Mouse (Mus musculus) CH12.LX (cell line): ENCODE measurements around the gene Evpl. TPM values are rescaled to one million over a fixed set of nuclear protein-coding genes. Genes with fewer than 3 reads are reported as not detected.

Source experiments
- DNase-seq: peaks from one replicate; pipeline ENCODE4 v3.0.0-alpha.2; 2013; ENCODE audit errors: extremely low read depth
- H3K27ac ChIP-seq: 2 replicates; pipeline ENCODE4 v1.5.1; 2012; ENCODE audit warnings: low read depth, mild to moderate bottlenecking, control low read depth, moderate library complexity; ENCODE audit not compliant: insufficient read depth
- H3K27me3 ChIP-seq: replicated peaks from 2 replicates; pipeline ENCODE3; 2012; ENCODE audit warnings: inconsistent platforms
- H3K36me3 ChIP-seq, 2 experiments: replicated peaks in 1 of 2; 2 replicates each; pipeline versions ENCODE3 to v1.6.1; 2012; ENCODE audit warnings: inconsistent platforms in 1 of 2, low read length in 1 of 2, mild to moderate bottlenecking in 1 of 2, mixed read lengths in 1 of 2, moderate library complexity in 1 of 2; ENCODE audit not compliant: control insufficient read depth in 1 of 2, insufficient read depth in 1 of 2
- H3K4me1 ChIP-seq, 2 experiments: 2 replicates each; pipeline ENCODE4 v1.6.1; 2012; ENCODE audit warnings: inconsistent platforms in 1 of 2, moderate library complexity in 1 of 2; ENCODE audit not compliant: insufficient read depth in 2 of 2, control insufficient read depth in 1 of 2
- H3K4me2 ChIP-seq: 2 replicates; pipeline ENCODE4 v1.6.1; 2012; ENCODE audit warnings: low read depth, mild to moderate bottlenecking, control low read depth; ENCODE audit not compliant: poor library complexity, insufficient read depth, severe bottlenecking
- H3K4me3 ChIP-seq, 3 experiments: fragments of 150-350 bp in 1 of 3; sonication (generic) in 1 of 3; replicated peaks in 1 of 3; 2 replicates each; pipeline versions ENCODE3 to v1.5.1; 2011 to 2012; ENCODE audit warnings: low read depth in 2 of 3, low read length in 2 of 3, mild to moderate bottlenecking in 2 of 3, moderate library complexity in 2 of 3, control low read depth in 1 of 3, improper control_type of control experiment in 1 of 3, inconsistent platforms in 1 of 3, mixed read lengths in 1 of 3; ENCODE audit not compliant: poor library complexity in 1 of 3
- H3K79me2 ChIP-seq: replicated peaks from 2 replicates; pipeline ENCODE4 v1.6.1; 2012; ENCODE audit warnings: mild to moderate bottlenecking, moderate library complexity; ENCODE audit not compliant: control insufficient read depth, poor library complexity, insufficient read depth, severe bottlenecking; ENCODE audit errors: extremely low read depth
- H3K9ac ChIP-seq: 2 replicates; pipeline ENCODE4 v1.6.1; 2012; ENCODE audit warnings: low read depth, mild to moderate bottlenecking, control low read depth, moderate library complexity; ENCODE audit not compliant: insufficient read depth
- H3K9me3 ChIP-seq: replicated peaks from 2 replicates; pipeline ENCODE3; 2012; ENCODE audit warnings: low read length, inconsistent platforms, mixed read lengths
- BHLHE40 ChIP-seq: IDR thresholded peaks from 2 replicates; pipeline ENCODE4 v1.6.1; 2011; ENCODE audit warnings: mild to moderate bottlenecking, low read depth, low read length, improper control_type of control experiment
- CHD1 ChIP-seq: IDR thresholded peaks from 2 replicates; pipeline ENCODE4 v1.6.1; 2012; ENCODE audit warnings: low read depth, low read length, improper control_type of control experiment, inconsistent platforms
- CHD2 ChIP-seq: IDR thresholded peaks from 2 replicates; pipeline ENCODE4 v1.6.1; 2011; ENCODE audit warnings: low read length, improper control_type of control experiment
- CTCF ChIP-seq, 2 experiments: IDR thresholded peaks in 1 of 2; conservative IDR thresholded peaks in 1 of 2; 2 replicates each; pipeline ENCODE4 v1.5.1; 2011 to 2012; ENCODE audit warnings: low read depth in 2 of 2, low read length in 2 of 2, improper control_type of control experiment in 1 of 2, inconsistent platforms in 1 of 2, mild to moderate bottlenecking in 1 of 2, moderate library complexity in 1 of 2
- ETS1 ChIP-seq: conservative IDR thresholded peaks from 2 replicates; pipeline ENCODE4 v1.6.1; 2012; ENCODE audit warnings: low read depth, mild to moderate bottlenecking, inconsistent platforms, low read length, improper control_type of control experiment, moderate library complexity
- HCFC1 ChIP-seq: IDR thresholded peaks from 2 replicates; pipeline ENCODE4 v1.6.1; 2012; ENCODE audit warnings: low read depth, mild to moderate bottlenecking, inconsistent platforms, low read length, improper control_type of control experiment
- JUN ChIP-seq: IDR thresholded peaks from 2 replicates; pipeline ENCODE4 v1.6.1; 2011; ENCODE audit warnings: low read depth, mild to moderate bottlenecking, low read length, improper control_type of control experiment, moderate library complexity; ENCODE audit not compliant: insufficient read depth
- MAFK ChIP-seq: IDR thresholded peaks from 2 replicates; pipeline ENCODE4 v1.6.1; 2011; ENCODE audit warnings: low read length, improper control_type of control experiment; ENCODE audit not compliant: insufficient replicate concordance
- MEF2A ChIP-seq: IDR thresholded peaks from 2 replicates; pipeline ENCODE4 v1.6.1; 2014; ENCODE audit warnings: low read depth, mild to moderate bottlenecking, inconsistent platforms, low read length, improper control_type of control experiment, borderline replicate concordance
- NELFE ChIP-seq: IDR thresholded peaks from 2 replicates; pipeline ENCODE4 v1.6.1; 2011; ENCODE audit warnings: low read depth, low read length, improper control_type of control experiment
- NRF1 ChIP-seq: IDR thresholded peaks from 2 replicates; pipeline ENCODE4 v1.6.1; 2014; ENCODE audit warnings: low read depth, mild to moderate bottlenecking, inconsistent platforms, low read length, improper control_type of control experiment, moderate library complexity
- PAX5 ChIP-seq: IDR thresholded peaks from 2 replicates; pipeline ENCODE4 v1.6.1; 2012; ENCODE audit warnings: low read length, inconsistent platforms, mixed read lengths
- POLR2A ChIP-seq: IDR thresholded peaks from 2 replicates; pipeline ENCODE4 v1.6.1; 2011; ENCODE audit warnings: low read depth, mild to moderate bottlenecking, improper control_type of control experiment, low read length
- RAD21 ChIP-seq: IDR thresholded peaks from 2 replicates; pipeline ENCODE4 v1.6.1; 2011; ENCODE audit warnings: low read depth, mild to moderate bottlenecking, low read length, improper control_type of control experiment, moderate library complexity
- SMC3 ChIP-seq: IDR thresholded peaks from 2 replicates; pipeline ENCODE4 v1.6.1; 2011; ENCODE audit warnings: low read depth, low read length, improper control_type of control experiment
- TCF12 ChIP-seq: IDR thresholded peaks from 2 replicates; pipeline ENCODE4 v1.6.1; 2014; ENCODE audit warnings: low read depth, mild to moderate bottlenecking, inconsistent platforms, low read length, improper control_type of control experiment
- USF2 ChIP-seq: conservative IDR thresholded peaks from 2 replicates; pipeline ENCODE4 v1.6.1; 2011; ENCODE audit warnings: low read depth, low read length, improper control_type of control experiment
- ZC3H11A ChIP-seq: IDR thresholded peaks from 2 replicates; pipeline ENCODE4 v1.6.1; 2012; ENCODE audit warnings: low read depth, mild to moderate bottlenecking, inconsistent platforms, low read length, improper control_type of control experiment
- ZNF384 ChIP-seq: IDR thresholded peaks from 2 replicates; pipeline ENCODE4 v1.6.1; 2012; ENCODE audit warnings: low read depth, low read length, improper control_type of control experiment, inconsistent platforms
- dilution Hi-C: fragments of 300-500 bp; cut with MboI; formaldehyde crosslinking; loops from 2 replicates; pipeline ENCODE4 v1.14.3; 2020; ENCODE audit warnings: low sequenced_read_pairs; ENCODE audit not compliant: extremely low pct_unique_long_range_greater_than_20kb, extremely low pct_ligation_motif_present
- in situ Hi-C: fragments of 300-500 bp; cut with MboI; formaldehyde crosslinking; loops from 3 replicates; pipeline ENCODE4 v1.14.3; 2019; ENCODE audit warnings: low sequenced_read_pairs, low pct_ligation_motif_present, low pct_unique_long_range_greater_than_20kb, mixed read lengths
- polyA plus RNA-seq: library from polyadenylated mRNA; unstranded; fragments of >175 nt; gene quantifications from 2 replicates; pipeline ENCODE4 v1.2.1, GENCODE M21; 2012; ENCODE audit warnings: low read depth; ENCODE audit not compliant: insufficient read length
- total RNA-seq, 2 experiments: library from RNA; depleted of rRNA; stranded (reverse); fragments of 300-350 nt in 1 of 2; fragments of >200 nt in 1 of 2; gene quantifications; 2 replicates each; pipeline ENCODE4 v1.2.3; 2012 to 2014

The Evpl gene
- total and polyA plus RNA-seq, 3 experiments: 0.21 to 0.23 TPM; not detected in 1

DNA sequence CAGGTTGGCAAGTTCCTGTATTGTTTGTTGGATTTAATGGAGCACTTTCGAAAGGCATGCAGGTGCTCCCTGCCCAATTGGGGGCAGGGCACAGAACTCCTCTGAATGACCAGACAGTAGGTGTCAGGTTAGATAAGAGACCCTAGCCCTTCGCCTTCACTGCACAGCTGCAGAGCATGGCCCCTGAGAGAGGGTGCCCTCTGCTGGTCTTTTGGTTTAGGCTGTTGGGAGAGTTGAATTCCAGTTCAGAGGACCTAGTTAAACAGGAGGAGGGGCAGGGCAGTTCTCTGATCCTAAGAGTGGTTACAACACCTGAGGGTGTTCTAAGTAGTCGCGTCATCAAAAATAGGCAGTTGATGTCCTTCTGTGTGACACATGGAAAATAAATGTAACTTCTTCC, 18.0 kb downstream of the Evpl start:
- Histone ChIP-seq H3K4me3 (no peak overlapping the region), H3K36me3 (peaks cover 0 to 23% of the 10 kb centered on the region in 2 experiments), H3K27ac (no peak overlapping the region), H3K9ac (no peak overlapping the region), H3K9me3 (peaks cover 34% of the 10 kb centered on the region), H3K27me3 (no peaks in the 10 kb centered on the region), H3K4me2 (no peak overlapping the region), H3K79me2 (no peaks in the 10 kb centered on the region), H3K4me1 (peaks cover 21 to 40% of the 10 kb centered on the region in 2 experiments)
- TF ChIP-seq NRF1: no peak
- peak; percentile 87 for TF ChIP-seq SMC3
- peak; percentile 66 to 90 for TF ChIP-seq CTCF (conservative IDR thresholded peaks at IDR 0.05 in 1 of 2, IDR thresholded peaks at IDR 0.05 in 1 of 2; ENCODE audit: low read depth in 2 of 2, low read length in 2 of 2)
- peak; percentile 79 for TF ChIP-seq RAD21
- in situ Hi-C loops (loop anchor here (5.0 kb wide), 2 partner anchors 52 to 237 kb away; partner anchors contain the start of gene Srp68), dilution Hi-C loops (no loop called here)
- DNase-seq: peak; percentile 66

DNA sequence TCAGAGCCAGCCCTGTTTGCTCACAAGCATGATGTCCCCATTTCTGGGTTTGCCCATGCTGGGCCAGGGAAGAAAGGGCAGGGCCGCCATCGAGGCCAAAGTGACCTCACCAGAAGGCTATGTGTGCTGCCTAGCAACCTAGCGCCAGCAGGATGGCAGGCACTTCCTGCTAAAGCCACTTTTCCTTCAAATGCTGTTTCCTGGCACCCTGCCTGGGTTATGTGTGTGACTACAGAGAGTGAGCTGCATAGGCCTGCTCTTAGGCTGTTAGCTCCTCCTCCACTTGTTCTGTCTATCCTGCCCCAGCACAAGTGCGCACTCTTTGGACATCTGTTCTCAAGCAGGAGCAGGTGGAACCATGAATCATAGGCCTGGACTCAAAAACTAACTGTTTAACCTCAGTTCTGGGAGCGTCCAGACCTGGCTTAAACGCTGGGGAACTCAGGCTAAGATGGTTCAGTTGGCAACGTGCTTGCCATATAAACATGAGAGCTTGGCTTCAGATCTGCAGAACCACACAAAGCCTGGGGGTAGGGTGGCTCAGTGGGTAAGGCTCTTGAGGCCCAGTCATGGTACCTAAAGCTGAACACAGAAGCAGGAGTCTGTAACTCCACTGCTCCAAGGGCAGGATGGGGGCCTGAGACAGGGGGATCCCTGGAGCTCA, 19.0 kb downstream of the Evpl start:
- Histone ChIP-seq H3K9ac (no peak overlapping the region), H3K9me3 (peaks cover 30% of the 10 kb centered on the region), H3K79me2 (no peaks in the 10 kb centered on the region), H3K27me3 (no peaks in the 10 kb centered on the region), H3K4me1 (peaks cover 21 to 40% of the 10 kb centered on the region in 2 experiments), H3K27ac (no peak overlapping the region), H3K4me3 (no peak overlapping the region), H3K36me3 (peaks cover 0 to 28% of the 10 kb centered on the region in 2 experiments), H3K4me2 (no peak overlapping the region)
- in situ Hi-C loops (no loop called here), dilution Hi-C loops (no loop called here)
- TF ChIP-seq USF2: no peak
- TF ChIP-seq CHD1: no peak
- no peak for TF ChIP-seq MEF2A
- no peak for TF ChIP-seq RAD21
- no peak for TF ChIP-seq ZC3H11A
- no peak for TF ChIP-seq TCF12
- TF ChIP-seq MAFK: no peak
- TF ChIP-seq ZNF384: no peak
- no peak for TF ChIP-seq POLR2A
- no peak for TF ChIP-seq PAX5
- TF ChIP-seq CHD2: no peak
- no peak for TF ChIP-seq JUN
- no peak for TF ChIP-seq CTCF (conservative IDR thresholded peaks at IDR 0.05 in 1 of 2, IDR thresholded peaks at IDR 0.05 in 1 of 2; ENCODE audit: low read depth in 2 of 2, low read length in 2 of 2)
- TF ChIP-seq ETS1: no peak
- no peak for TF ChIP-seq HCFC1
- TF ChIP-seq NELFE: no peak
- no peak for TF ChIP-seq BHLHE40
- DNase-seq: no peak
